Mouse (Mus musculus) E14TG2a.4 (cell line): ENCODE measurements around the gene Fam171a2.
A peak's percentile ranks its signal among the peaks of the same experiment; 100 is the strongest.

ENCODE experiments used
- CTCF ChIP-seq: conservative IDR thresholded peaks from 2 replicates; pipeline ENCODE4 v1.5.1; 2014; ENCODE audit warnings: low read length
- NANOG ChIP-seq: IDR thresholded peaks from 2 replicates; pipeline ENCODE4 v1.6.1; 2014; ENCODE audit warnings: borderline replicate concordance, low read length, mixed read lengths
- POU5F1 ChIP-seq: IDR thresholded peaks from 2 replicates; pipeline ENCODE4 v1.6.1; 2014; ENCODE audit warnings: low read length, borderline replicate concordance

- TF ChIP-seq CTCF (peak; percentile 75), NANOG (no peak), POU5F1 (no peak)
Observed at GRCm38 (mm10) chr11:102434406-102434805, 13.1 kb downstream of the Fam171a2 start.
